Mouse (Mus musculus): ENCODE data around the gene Atp1a2.
A peak's percentile ranks its signal among the peaks of the same experiment; 100 is the strongest.

DNA sequence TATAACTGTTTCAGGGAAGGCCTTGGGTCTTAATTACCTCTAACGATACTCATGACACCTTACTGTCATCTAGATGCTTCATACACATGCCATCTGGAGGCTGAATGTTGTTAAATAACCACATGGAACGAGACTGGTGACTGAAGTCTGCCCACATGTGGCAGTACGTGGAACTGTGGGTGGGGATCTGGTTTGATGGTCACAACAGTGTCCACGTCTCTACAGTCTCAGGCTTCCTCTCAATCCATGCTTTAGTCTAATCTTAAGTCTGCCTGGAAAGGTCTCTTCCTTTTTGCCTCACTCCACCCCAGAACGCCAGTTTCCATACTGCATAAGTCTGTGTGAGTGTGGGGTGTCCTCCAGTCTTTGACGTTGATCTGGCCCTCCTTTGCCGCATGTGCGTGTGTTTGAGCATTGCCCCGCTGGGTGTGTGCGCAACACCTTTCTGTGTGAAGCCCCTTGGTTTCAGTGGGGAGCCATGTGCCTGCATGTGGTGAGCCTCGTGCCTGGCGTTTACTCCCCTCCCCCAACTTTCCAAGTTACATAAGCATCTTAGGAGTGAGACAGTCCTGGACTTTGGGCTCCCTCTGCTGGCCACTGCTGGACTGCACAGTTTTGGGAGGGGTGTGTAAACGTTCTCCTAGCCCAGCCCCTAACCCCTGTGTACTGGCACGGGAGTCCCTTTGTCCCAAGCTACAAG, 12.0 kb upstream of the Atp1a2 start:
- TF ChIP-seq POLR2A (IDR thresholded peaks at IDR 0.05; ENCODE audit: low read depth, low read length), result peak; percentile 57; the same call in 1 of the 2 replicates
- peak; percentile 93 to 99 for TF ChIP-seq CTCF (conservative IDR thresholded peaks at IDR 0.05 in 1 of 2, IDR thresholded peaks at IDR 0.05 in 1 of 2; ENCODE audit: low read depth in 2 of 2, low read length in 2 of 2)
- no peak for TF ChIP-seq E2F4 (IDR thresholded peaks at IDR 0.05; ENCODE audit: insufficient replicate concordance, low read depth, low read length)
- no peak; the same call in none of the 2 replicates for TF ChIP-seq EP300 (IDR thresholded peaks at IDR 0.05; ENCODE audit: low read length)
- no peak for TF ChIP-seq MAFK (IDR thresholded peaks at IDR 0.05; ENCODE audit: insufficient replicate concordance, low read length)
- TF ChIP-seq JUN (IDR thresholded peaks at IDR 0.05; ENCODE audit: insufficient read depth, low read depth, low read length), result no peak; the same call in 1 of the 2 replicates
- TF ChIP-seq RCOR1 (conservative IDR thresholded peaks at IDR 0.05; ENCODE audit: low read depth, low read length), result 0 out of 2 replicates have a peak, but pooled peaks have one; percentile 18
- TF ChIP-seq TCF12 (IDR thresholded peaks at IDR 0.05; ENCODE audit: low read depth, low read length), result peak; percentile 72; the same call in 1 of the 2 replicates
- peak; percentile 32 for TF ChIP-seq JUND (conservative IDR thresholded peaks at IDR 0.05; ENCODE audit: low read depth, low read length)
- TF ChIP-seq MAX (IDR thresholded peaks at IDR 0.05; ENCODE audit: low read length), result peak; percentile 99
- peak; percentile 92 for TF ChIP-seq MXI1 (IDR thresholded peaks at IDR 0.05; ENCODE audit: low read depth, low read length)

All from CH12.LX (cell line).